Mouse (Mus musculus) left cerebral cortex, adult 18-20 months (tissue): ENCODE measurements at regions not wholly inside any gene's neighbourhood (a gene's known extent, or its start where the extent isn't known, plus 50 kb on each side); places are given as distances from the start of the nearest gene placed in this dataset.

Experiments used
- DNase-seq, 2 experiments: peaks; one replicate each; pipeline ENCODE4 v3.0.0; 2021 to 2022; ENCODE audit warnings: low spot score in 2 of 2, mixed read lengths in 1 of 2

DNA sequence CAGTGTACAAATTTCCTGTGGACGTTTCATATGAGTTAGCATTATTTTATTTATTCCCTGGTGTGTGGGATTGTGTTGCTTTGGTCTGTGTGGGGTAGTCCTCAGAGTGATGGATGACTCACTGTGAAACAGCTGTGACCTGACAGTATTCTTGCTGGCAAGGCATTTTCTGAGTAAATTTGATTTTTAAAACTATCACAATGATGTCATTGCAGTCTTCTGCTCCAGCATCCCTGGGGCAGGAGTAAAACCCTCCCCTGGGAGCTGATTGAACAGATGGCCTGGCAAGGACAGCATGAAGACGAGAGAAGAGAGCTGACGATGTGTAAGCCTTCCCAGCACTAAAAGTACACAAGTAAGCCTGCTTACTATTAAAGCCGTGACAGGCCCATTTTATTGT lies 345.3 kb downstream of the Ppp1r3a start:
- peak; percentile 39 to 60 for DNase-seq

DNA sequence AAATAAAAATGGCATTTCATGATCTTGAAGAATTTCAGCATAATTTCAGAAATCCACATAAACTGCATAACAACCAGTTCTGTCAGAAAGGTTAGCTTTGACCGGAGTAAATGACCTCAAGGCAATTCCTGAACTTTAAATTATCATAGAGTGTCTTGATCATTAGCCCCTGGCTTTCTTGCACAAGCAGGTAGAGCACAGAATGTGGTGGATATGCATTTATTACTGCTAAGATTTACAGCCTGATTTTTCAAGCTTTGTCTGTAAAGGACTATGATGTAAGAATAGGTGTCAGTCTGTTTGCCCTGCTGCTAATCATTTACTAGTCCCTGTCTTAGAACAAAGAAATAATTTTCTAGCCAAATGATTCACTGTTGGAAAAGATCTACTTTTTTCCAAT lies 347.3 kb downstream of the Ppp1r3a start:
- no peak for DNase-seq

DNA sequence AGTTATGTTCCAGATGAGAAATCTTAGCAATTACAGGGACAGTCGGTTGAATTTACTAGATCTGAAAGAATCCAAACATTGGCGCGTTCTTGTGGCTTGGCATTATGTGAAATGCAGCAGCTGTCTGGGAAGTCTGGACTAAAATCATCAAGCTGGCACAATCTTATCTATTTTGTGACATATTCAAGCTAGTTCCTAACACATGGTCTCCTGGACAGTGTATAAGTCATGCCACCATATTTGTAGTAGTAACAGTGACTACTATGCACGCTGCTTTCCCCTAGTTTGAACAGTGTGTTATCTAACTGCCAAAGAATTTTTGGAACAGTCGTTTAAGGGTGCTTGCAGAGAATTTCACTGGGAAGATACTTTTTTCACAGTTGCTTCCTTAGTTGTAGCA lies 396.8 kb downstream of the Ppp1r3a start:
- DNase-seq: peak; percentile 2 to 7
